ENCODE assay signal across 8 mouse cellular contexts in the genomic region with DNA sequence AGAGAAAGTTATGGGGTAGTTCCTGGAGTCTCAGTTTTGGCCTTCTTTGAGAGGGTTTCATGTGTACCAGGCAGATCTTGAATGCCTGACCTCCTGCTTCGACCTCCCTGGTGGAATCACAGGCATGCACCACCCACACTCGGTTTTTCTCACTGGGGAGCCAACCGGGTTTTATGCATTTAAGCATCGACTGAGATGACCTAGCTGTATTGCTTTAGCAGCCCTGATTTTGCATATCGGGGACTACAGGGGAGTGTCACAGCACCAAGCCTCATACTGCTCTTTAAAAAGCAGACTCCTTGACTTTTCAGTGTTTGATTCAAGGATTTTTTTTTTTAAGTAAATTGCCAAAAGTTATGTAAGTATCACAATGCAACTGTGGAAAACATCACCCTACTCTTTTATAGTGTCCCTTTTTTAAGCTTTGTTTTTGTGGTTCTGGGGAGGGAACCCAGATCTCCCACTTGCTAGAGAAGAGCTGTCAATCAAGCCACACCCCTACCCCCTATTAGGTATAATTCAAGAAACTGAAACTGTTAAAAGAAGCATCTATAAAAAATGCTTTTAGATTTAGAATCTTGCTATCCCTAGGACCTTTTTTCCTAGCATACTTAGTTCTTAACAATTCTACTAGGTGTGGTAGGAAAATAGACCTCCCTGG. TPM values are rescaled to one million over a fixed set of nuclear protein-coding genes. Genes with fewer than 3 reads are reported as not detected.
DNase-seq lines count a peak whose midpoint lies in the region; ATAC-seq lines count a peak whose summit lies in the region.

No protein-coding gene starts in this region.

- peak overlapping the region; percentile 79 for H3K4me2 ChIP-seq in lung, embryonic 15.5 days
- H3K4me2 ChIP-seq in forebrain, embryonic 15.5 days (replicated peaks), result peak overlapping the region; percentile 63
- peak overlapping the region; percentile 48 for H3K4me2 ChIP-seq in limb, embryonic 15.5 days
- peak overlapping the region; percentile 83 for H3K4me2 ChIP-seq in stomach, embryonic 15.5 days

- H3K36me3 ChIP-seq in lung, embryonic 15.5 days, result no peaks in the 10 kb centered on the region
- no peaks in the 10 kb centered on the region for H3K36me3 ChIP-seq in forebrain, embryonic 15.5 days
- no peaks in the 10 kb centered on the region for H3K36me3 ChIP-seq in limb, embryonic 15.5 days
- no peaks in the 10 kb centered on the region for H3K36me3 ChIP-seq in stomach, embryonic 15.5 days

- no peaks in the 10 kb centered on the region for H3K27me3 ChIP-seq in lung, embryonic 15.5 days
- H3K27me3 ChIP-seq in forebrain, embryonic 15.5 days, result no peaks in the 10 kb centered on the region
- H3K27me3 ChIP-seq in limb, embryonic 15.5 days, result no peaks in the 10 kb centered on the region
- H3K27me3 ChIP-seq in stomach, embryonic 15.5 days (replicated peaks), result no peaks in the 10 kb centered on the region

- peak overlapping the region; percentile 96 for H3K9ac ChIP-seq in lung, embryonic 15.5 days
- peak overlapping the region; percentile 98 for H3K9ac ChIP-seq in forebrain, embryonic 15.5 days (replicated peaks)
- H3K9ac ChIP-seq in limb, embryonic 15.5 days, result peak overlapping the region; percentile 93
- H3K9ac ChIP-seq in stomach, embryonic 15.5 days, result peak overlapping the region; percentile 95; the same call in 1 of the 2 replicates

- 1% methylated on average over 5 of the region's 5 CpGs for WGBS in lung, embryonic 15.5 days
- WGBS in forebrain, embryonic 15.5 days, result 4% methylated on average over 5 of the region's 5 CpGs
- WGBS in limb, embryonic 15.5 days, result under 1% methylated on average over 5 of the region's 5 CpGs
- 2% methylated on average over 5 of the region's 5 CpGs for WGBS in stomach, embryonic 15.5 days

- peak overlapping the region; percentile 98; the same call in 1 of the 2 replicates for H3K27ac ChIP-seq in lung, embryonic 15.5 days
- no peak overlapping the region for H3K27ac ChIP-seq in forebrain, embryonic 15.5 days (replicated peaks)
- peak overlapping the region; percentile 100; the same call in 1 of the 2 replicates for H3K27ac ChIP-seq in limb, embryonic 15.5 days
- H3K27ac ChIP-seq in stomach, embryonic 15.5 days, result no peak overlapping the region; the same call in 1 of the 2 replicates

- DNase-seq in lung, postnatal 10 days, result no peak
- no peak for DNase-seq in ovary, postnatal 14 days (ENCODE audit: low spot score)
- DNase-seq in spleen, adult 18-20 months, result no peak

- H3K4me1 ChIP-seq in lung, embryonic 15.5 days, result peaks cover 36% of the 10 kb centered on the region
- peaks cover 50% of the 10 kb centered on the region for H3K4me1 ChIP-seq in forebrain, embryonic 15.5 days
- peaks cover 31% of the 10 kb centered on the region for H3K4me1 ChIP-seq in limb, embryonic 15.5 days
- H3K4me1 ChIP-seq in stomach, embryonic 15.5 days, result peaks cover 25% of the 10 kb centered on the region

- peak overlapping the region; percentile 87 for H3K4me3 ChIP-seq in lung, embryonic 15.5 days
- peak overlapping the region; percentile 86 for H3K4me3 ChIP-seq in forebrain, embryonic 15.5 days
- peak overlapping the region; percentile 95 for H3K4me3 ChIP-seq in limb, embryonic 15.5 days
- H3K4me3 ChIP-seq in stomach, embryonic 15.5 days (replicated peaks), result peak overlapping the region; percentile 85

- no peaks in the 10 kb centered on the region for H3K9me3 ChIP-seq in lung, embryonic 15.5 days
- no peaks in the 10 kb centered on the region for H3K9me3 ChIP-seq in forebrain, embryonic 15.5 days
- H3K9me3 ChIP-seq in limb, embryonic 15.5 days, result no peaks in the 10 kb centered on the region
- no peaks in the 10 kb centered on the region for H3K9me3 ChIP-seq in stomach, embryonic 15.5 days

- ATAC-seq in lung, embryonic 15.5 days (ENCODE audit: borderline replicate concordance, extremely low read depth, low FRiP score, low TSS enrichment), result no peak
- ATAC-seq in activated CD4-positive, CD25-positive, alpha-beta regulatory T cell, adult 4 months, result peak; percentile 26
- ATAC-seq in forebrain, embryonic 15.5 days (replicated peaks), result no peak
- ATAC-seq in limb, embryonic 15.5 days (ENCODE audit: insufficient number of reproducible peaks, low FRiP score, low TSS enrichment, low read depth), result no peak
- no peak for ATAC-seq in stomach, embryonic 15.5 days (ENCODE audit: insufficient read depth, low FRiP score, low read depth)

RNA-seq across cellular contexts. Expression of gene Lsm14a, which starts 5.2 kb away (rescaled TPM):
- 94.9 and 98.5 TPM in 2 replicates for polyA plus RNA-seq in lung, embryonic 15.5 days (2015; fragmentation: Nextera tagmentation; extraction: Ambion mirVana)
- polyA plus RNA-seq in activated CD4-positive, CD25-positive, alpha-beta regulatory T cell, adult 4 months (2017; shearing (Covaris generic)), result 10 to 100 TPM; 43.9 to 51.3 TPM
- 76.7 and 77.7 TPM in 2 replicates for polyA plus RNA-seq in forebrain, embryonic 15.5 days (2015; fragmentation: Nextera tagmentation; extraction: Ambion mirVana)
- 76.0 and 82.7 TPM in 2 replicates for polyA plus RNA-seq in limb, embryonic 15.5 days (2015; fragmentation: Nextera tagmentation; extraction: Ambion mirVana)
- 80.5 and 84.0 TPM in 2 replicates for polyA plus RNA-seq in stomach, embryonic 15.5 days (2015; fragmentation: Nextera tagmentation; extraction: Ambion mirVana)

Comparison
In these comparisons a context has a peak if more than half of its experiments do, and no peak if none do; other contexts are left out.
1. H3K27ac ChIP-seq: peak in lung, embryonic 15.5 days (single experiment) and limb, embryonic 15.5 days (single experiment); none in forebrain, embryonic 15.5 days (single experiment) and stomach, embryonic 15.5 days (single experiment).
2. Peak in every context shown above with its lines, with median percentiles within 50 percentile points of each other: H3K4me2 ChIP-seq, H3K4me3 ChIP-seq and H3K9ac ChIP-seq.